Mouse (Mus musculus) limb, embryonic 10.5 days (tissue): ENCODE measurements around the gene Dnase2a. TPM values are rescaled to one million over a fixed set of nuclear protein-coding genes. Genes with fewer than 3 reads are reported as not detected.
A peak's percentile ranks its signal among the peaks of the same experiment; 100 is the strongest.
"Not testable (repeated sequence)": the region's sequence is repeated elsewhere in the genome, so short reads cannot be mapped to it uniquely, and the experiment has no call there.

Experiments used
- DNase-seq: peaks from one replicate; pipeline ENCODE4 v3.0.0-alpha.2; 2017; ENCODE audit warnings: low spot score
- H3K27ac ChIP-seq: fragments of 300-500 bp; sonication (generic); 2 replicates; pipeline ENCODE4 v1.5.1; 2016; ENCODE audit warnings: mild to moderate bottlenecking
- H3K27me3 ChIP-seq: fragments of 300-500 bp; sonication (generic); 2 replicates; pipeline ENCODE4 v1.6.1; 2016; ENCODE audit warnings: low read depth, mild to moderate bottlenecking; ENCODE audit not compliant: poor library complexity, severe bottlenecking
- H3K36me3 ChIP-seq: fragments of 300-500 bp; sonication (generic); 2 replicates; pipeline ENCODE4 v1.6.1; 2016; ENCODE audit warnings: mild to moderate bottlenecking, moderate library complexity
- H3K4me1 ChIP-seq: fragments of 300-500 bp; sonication (generic); 2 replicates; pipeline ENCODE4 v1.6.1; 2016
- H3K4me3 ChIP-seq: fragments of 300-500 bp; sonication (generic); 2 replicates; pipeline ENCODE4 v1.5.1; 2016; ENCODE audit warnings: mild to moderate bottlenecking, moderate library complexity
- H3K9me3 ChIP-seq: fragments of 300-500 bp; sonication (generic); replicated peaks from 2 replicates; pipeline ENCODE4 v1.6.1; 2016; ENCODE audit warnings: mild to moderate bottlenecking
- WGBS: fragments of 180-500 bp; shearing (Covaris S2); methylation state at CpG from one replicate; pipeline ENCODE4 v1.1.7; 2016; 5-methylcytosine and 5-hydroxymethylcytosine counted together
- polyA plus RNA-seq: library from polyadenylated mRNA; unstranded; fragments of >200 nt; fragmentation: Nextera tagmentation; extraction: Ambion mirVana; gene quantifications from 2 replicates; pipeline ENCODE4 v1.2.1, GENCODE M21; 2016

Gene Dnase2a
- polyA plus RNA-seq, 1 experiment from 2014 or later: 8.2 TPM

GRCm38 (mm10) chr8:84893709-84894134 is 14.6 kb upstream of the Dnase2a start, which contains the start of gene Gcdh:
Gene Gcdh, minus strand, starts transcription at chr8:84893921.
- Histone ChIP-seq H3K4me1 (peaks cover 21% of the 10 kb centered on the region), H3K27me3 (no peaks in the 10 kb centered on the region), H3K27ac (peak within 1 kb of the TSS; percentile 81), H3K9me3 (no peaks in the 10 kb centered on the region), H3K36me3 (peaks cover 31% of the 10 kb centered on the region), H3K4me3 (peak within 1 kb of the TSS; percentile 83)
- under 1% methylated on average over 11 of the region's 11 CpGs for WGBS
- DNase-seq: peak; percentile 86

GRCm38 (mm10) chr8:84895963-84896362 is 12.4 kb upstream of the Dnase2a start:
- no peak for DNase-seq
- Histone ChIP-seq H3K9me3 (no peaks in the 10 kb centered on the region), H3K36me3 (peaks cover 12% of the 10 kb centered on the region), H3K4me3 (no peak overlapping the region), H3K27ac (no peak overlapping the region), H3K4me1 (peaks cover 21% of the 10 kb centered on the region), H3K27me3 (peaks cover 11% of the 10 kb centered on the region)
- WGBS: 83% methylated on average over 5 of the region's 5 CpGs

- no peaks in the 10 kb centered on the region for H3K36me3 ChIP-seq
- peak overlapping the region; percentile 19; the same call in 1 of the 2 replicates for H3K27ac ChIP-seq
- WGBS: 68% methylated on average over 4 of the region's 4 CpGs
- no peaks in the 10 kb centered on the region for H3K9me3 ChIP-seq
- peaks cover 18% of the 10 kb centered on the region for H3K4me1 ChIP-seq
- H3K27me3 ChIP-seq: peaks cover 37% of the 10 kb centered on the region
- H3K4me3 ChIP-seq: no peak overlapping the region
- no peak for DNase-seq
Measured at GRCm38 (mm10) chr8:84901071-84901470, 7.3 kb upstream of the Dnase2a start.

- Histone ChIP-seq H3K4me1 (peaks cover 18% of the 10 kb centered on the region), H3K27ac (peak within 1 kb of the TSS; percentile 87), H3K27me3 (peaks cover 37% of the 10 kb centered on the region), H3K4me3 (peak within 1 kb of the TSS; percentile 75), H3K36me3 (no peaks in the 10 kb centered on the region), H3K9me3 (no peaks in the 10 kb centered on the region)
- DNase-seq: no peak
- WGBS: 82% methylated on average over 3 of the region's 3 CpGs
Measured at GRCm38 (mm10) chr8:84901752-84902151, 6.6 kb upstream of the Dnase2a start, which contains the start of gene Klf1. Gene Klf1, plus strand, starts transcription at chr8:84901928.

GRCm38 (mm10) chr8:84902367-84902919 is 5.9 kb upstream of the Dnase2a start:
- peak overlapping the region; percentile 87 for H3K27ac ChIP-seq
- no peaks in the 10 kb centered on the region for H3K36me3 ChIP-seq
- H3K4me1 ChIP-seq: peaks cover 18% of the 10 kb centered on the region
- DNase-seq: no peak
- no peaks in the 10 kb centered on the region for H3K9me3 ChIP-seq
- H3K4me3 ChIP-seq: peak overlapping the region; percentile 75
- H3K27me3 ChIP-seq: peaks cover 37% of the 10 kb centered on the region
- 3% methylated on average over 24 of the region's 24 CpGs for WGBS

GRCm38 (mm10) chr8:84902920-84903661 is 5.3 kb upstream of the Dnase2a start:
- H3K4me1 ChIP-seq: peaks cover 19% of the 10 kb centered on the region
- H3K9me3 ChIP-seq: no peaks in the 10 kb centered on the region
- no peaks in the 10 kb centered on the region for H3K36me3 ChIP-seq
- peak overlapping the region; percentile 87 for H3K27ac ChIP-seq
- under 1% methylated on average over 68 of the region's 68 CpGs for WGBS
- H3K4me3 ChIP-seq: peak overlapping the region; percentile 75
- DNase-seq: peak; percentile 94
- peaks cover 37% of the 10 kb centered on the region for H3K27me3 ChIP-seq

GRCm38 (mm10) chr8:84904351-84904750 is 4.0 kb upstream of the Dnase2a start:
- Histone ChIP-seq H3K9me3 (no peaks in the 10 kb centered on the region), H3K27me3 (peaks cover 45% of the 10 kb centered on the region), H3K27ac (no peak overlapping the region), H3K4me1 (peaks cover 25% of the 10 kb centered on the region), H3K36me3 (no peaks in the 10 kb centered on the region), H3K4me3 (no peak overlapping the region)
- WGBS: 86% methylated on average over 7 of the region's 7 CpGs
- DNase-seq: no peak

- 93% methylated on average over 9 of the region's 9 CpGs for WGBS
- Histone ChIP-seq H3K4me1 (peaks cover 32% of the 10 kb centered on the region), H3K27me3 (peaks cover 50% of the 10 kb centered on the region), H3K4me3 (no peak overlapping the region), H3K27ac (no peak overlapping the region), H3K36me3 (0 out of 2 replicates have a peak, but pooled peaks cover 5% of the 10 kb centered on the region), H3K9me3 (no peaks in the 10 kb centered on the region)
- no peak for DNase-seq
Measured at GRCm38 (mm10) chr8:84907037-84907436, 1.3 kb upstream of the Dnase2a start.

- Histone ChIP-seq H3K4me3 (no peak overlapping the region), H3K4me1 (peaks cover 34% of the 10 kb centered on the region), H3K9me3 (no peaks in the 10 kb centered on the region), H3K27ac (no peak overlapping the region), H3K36me3 (0 out of 2 replicates have a peak, but pooled peaks cover 5% of the 10 kb centered on the region), H3K27me3 (peaks cover 50% of the 10 kb centered on the region)
- no peak for DNase-seq
- WGBS: 83% methylated on average over 8 of the region's 8 CpGs
Measured at GRCm38 (mm10) chr8:84907493-84907892, 867 bp upstream of the Dnase2a start.

GRCm38 (mm10) chr8:84907979-84908378 is 381 bp upstream of the Dnase2a start:
- not testable (repeated sequence) for H3K9me3 ChIP-seq, H3K36me3 ChIP-seq, DNase-seq
- H3K27me3 ChIP-seq: peaks cover 52% of the 10 kb centered on the region
- WGBS: 37% methylated on average over 7 of the region's 7 CpGs
- H3K4me1 ChIP-seq: peaks cover 34% of the 10 kb centered on the region
- peak overlapping the region; percentile 65 for H3K4me3 ChIP-seq
- H3K27ac ChIP-seq: peak overlapping the region; percentile 77

GRCm38 (mm10) chr8:84909162-84909767 is 905 bp downstream of the Dnase2a start:
- Histone ChIP-seq H3K4me3 (peak overlapping the region; percentile 65), H3K36me3 (0 out of 2 replicates have a peak, but pooled peaks cover 5% of the 10 kb centered on the region), H3K4me1 (peaks cover 32% of the 10 kb centered on the region), H3K27ac (peak overlapping the region; percentile 79; the same call in 1 of the 2 replicates), H3K27me3 (peaks cover 63% of the 10 kb centered on the region), H3K9me3 (no peaks in the 10 kb centered on the region)
- WGBS: 49% methylated on average over 20 of the region's 20 CpGs
- no peak for DNase-seq

- peaks cover 32% of the 10 kb centered on the region for H3K4me1 ChIP-seq
- DNase-seq: no peak
- H3K9me3 ChIP-seq: no peaks in the 10 kb centered on the region
- H3K27ac ChIP-seq: no peak overlapping the region
- 79% methylated on average over 5 of the region's 5 CpGs for WGBS
- peaks cover 64% of the 10 kb centered on the region for H3K27me3 ChIP-seq
- H3K4me3 ChIP-seq: no peak overlapping the region
- H3K36me3 ChIP-seq: 0 out of 2 replicates have a peak, but pooled peaks cover 5% of the 10 kb centered on the region
Measured at GRCm38 (mm10) chr8:84909949-84910348, 1.6 kb downstream of the Dnase2a start.

- H3K27ac ChIP-seq: no peak overlapping the region
- H3K4me1 ChIP-seq: peaks cover 32% of the 10 kb centered on the region
- no peak overlapping the region for H3K4me3 ChIP-seq
- DNase-seq: no peak
- no peaks in the 10 kb centered on the region for H3K9me3 ChIP-seq
- 85% methylated on average over 6 of the region's 6 CpGs for WGBS
- H3K27me3 ChIP-seq: peaks cover 70% of the 10 kb centered on the region
- H3K36me3 ChIP-seq: 0 out of 2 replicates have a peak, but pooled peaks cover 5% of the 10 kb centered on the region
Measured at GRCm38 (mm10) chr8:84910551-84910950, 2.2 kb downstream of the Dnase2a start.
